Mouse (Mus musculus) heart, postnatal 14 days (tissue): Measurements from ENCODE around the gene Fnbp1l. TPM values are rescaled to one million over a fixed set of nuclear protein-coding genes. Genes with fewer than 3 reads are reported as not detected.
A peak's percentile ranks its signal among the peaks of the same experiment; 100 is the strongest.

Source experiments
- DNase-seq, 2 experiments: peaks; one replicate each; pipeline ENCODE4 v3.0.0; 2021 to 2022
- intact Hi-C: fragments of 180-260 bp; cut with DNase I; formaldehyde crosslinking; loops from one replicate; pipeline ENCODE4 v1.15.1; 2025
- long read RNA-seq, 2 experiments: library from polyadenylated mRNA; stranded (forward); transcript quantifications; one replicate each; pipeline ENCODE4 v2.0.0; 2021
- total RNA-seq, 2 experiments: library from RNA; stranded (reverse); gene quantifications; 2 replicates each; pipeline ENCODE4 v1.2.3; 2021

Fnbp1l gene
- total RNA-seq, result 10 to 100 TPM; 28.6 to 32.8 TPM
- long read RNA-seq, experiment 1, partial matches to known transcripts, result 3 of 5 reads
- long read RNA-seq, experiment 1, other reads (novel, unspliced or antisense), result 2 of 5 reads
- long read RNA-seq, experiment 2, partial matches to known transcripts, result 0 of 1 reads
- long read RNA-seq, experiment 2, other reads (novel, unspliced or antisense), result 1 of 1 reads

DNA sequence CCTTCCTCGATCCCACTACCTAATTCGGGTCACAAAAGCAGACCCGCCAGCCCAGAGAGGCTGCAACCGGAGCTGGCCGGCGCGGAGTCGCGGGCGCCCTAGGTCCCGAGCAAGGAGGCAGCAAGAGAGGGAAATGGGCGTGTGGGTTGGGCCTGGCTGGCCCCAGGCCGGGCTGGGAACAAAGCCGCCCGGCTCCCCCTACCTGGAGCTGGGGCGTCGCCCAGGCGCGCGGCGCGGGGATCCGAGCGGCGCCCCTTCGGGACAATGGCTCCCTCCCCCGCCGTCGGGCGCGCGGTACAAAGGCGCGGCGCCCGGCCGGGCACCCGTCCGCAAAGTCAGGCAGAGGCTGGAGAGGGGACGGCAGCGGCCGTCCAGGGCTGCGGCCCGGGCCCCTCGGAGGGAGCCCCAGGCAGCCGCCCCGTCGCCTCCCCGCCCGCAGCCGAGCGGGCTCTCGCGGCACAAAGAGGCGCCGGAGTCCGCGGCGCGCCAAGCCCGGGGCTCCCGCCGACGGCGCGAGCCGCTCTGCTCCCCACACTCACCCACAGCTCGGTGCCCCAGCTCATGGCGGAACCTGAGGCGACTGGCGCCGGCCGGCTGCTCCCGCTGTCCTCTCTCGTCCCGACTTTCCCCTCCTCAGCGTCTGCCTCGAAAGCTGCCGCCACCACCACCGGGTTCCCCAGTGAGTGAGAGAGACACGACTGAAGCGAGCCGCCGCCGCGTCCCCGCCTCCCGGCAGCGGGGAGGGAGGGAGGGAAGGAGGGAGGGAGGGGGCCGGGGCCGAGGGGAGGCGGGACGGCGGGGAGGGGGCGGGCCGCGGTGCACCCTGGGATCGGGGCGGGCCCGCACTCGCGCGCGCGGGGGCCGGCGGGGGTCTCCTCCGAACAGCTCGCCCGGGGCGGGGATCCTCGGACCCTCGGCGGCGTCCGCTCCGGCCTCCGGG lies at the start of gene Fnbp1l:
TSS of gene Fnbp1l (minus strand) at position 725 of the 940 bp plus-strand sequence.
- intact Hi-C loops, result loop anchor here (2.0 to 5.0 kb wide), 2 partner anchors 60 to 112 kb away; no protein-coding TSS in a partner anchor
- peak; percentile 82 to 84 for DNase-seq

DNA sequence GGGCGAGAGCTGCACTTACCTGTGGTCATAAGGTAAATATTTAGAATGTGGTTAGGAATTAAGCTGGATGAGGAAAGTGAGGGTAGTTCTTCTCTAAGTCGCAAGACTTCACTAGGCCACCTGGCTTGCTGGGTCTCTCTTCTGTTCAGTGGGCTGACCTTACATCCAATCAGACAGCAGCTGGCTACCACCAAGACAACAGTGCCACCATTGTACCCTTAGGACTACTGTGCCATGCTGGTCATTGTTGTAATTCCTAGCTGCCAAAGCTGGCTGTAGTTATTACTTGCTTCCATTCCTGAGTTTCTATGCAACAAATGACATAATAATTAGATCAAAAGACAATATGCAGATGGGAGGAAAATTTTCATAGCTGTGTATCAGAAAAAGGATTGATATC lies 41.3 kb upstream of the Fnbp1l start:
- intact Hi-C loops, result no loop called here
- no peak for DNase-seq

- intact Hi-C loops, result no loop called here
- DNase-seq, result no peak
Measured at GRCm38 (mm10) chr3:122659261-122659917, 39.9 kb upstream of the Fnbp1l start.

DNA sequence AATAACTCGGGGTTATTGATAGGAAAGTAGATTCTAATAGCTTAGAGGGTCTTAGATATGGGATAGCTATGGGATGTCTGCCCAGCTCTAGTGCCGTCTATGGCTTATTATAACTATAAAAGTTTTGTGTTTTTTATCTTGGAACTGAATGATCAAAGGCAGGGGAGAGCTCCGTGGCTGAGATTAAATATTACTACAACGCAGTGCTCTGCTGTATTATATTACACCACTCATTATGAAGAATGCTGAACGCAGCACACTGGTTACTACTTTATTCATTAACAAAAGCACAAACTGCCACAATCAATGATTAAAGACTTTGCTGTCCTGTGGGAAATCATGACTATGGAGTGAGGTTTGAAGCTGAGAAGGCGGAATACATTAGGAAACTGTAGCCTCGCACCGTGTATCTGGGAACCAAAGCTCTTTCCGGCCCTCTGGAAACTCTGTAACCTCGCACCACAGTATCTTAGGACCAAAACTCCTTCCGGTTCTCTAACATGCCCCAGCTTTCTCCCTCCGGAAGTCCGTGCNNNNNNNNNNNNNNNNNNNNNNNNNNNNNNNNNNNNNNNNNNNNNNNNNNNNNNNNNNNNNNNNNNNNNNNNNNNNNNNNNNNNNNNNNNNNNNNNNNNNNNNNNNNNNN lies 27.8 kb upstream of the Fnbp1l start:
- no peak for DNase-seq
- intact Hi-C loops, result no loop called here

- no peak for DNase-seq
- intact Hi-C loops, result no loop called here
Measured at GRCm38 (mm10) chr3:122640286-122640685, 20.8 kb upstream of the Fnbp1l start.

GRCm38 (mm10) chr3:122639197-122639475 lies 19.6 kb upstream of the Fnbp1l start:
- no peak for DNase-seq
- intact Hi-C loops, result loop anchor here (1.0 to 10.0 kb wide), 5 partner anchors 67 to 754 kb away; no protein-coding TSS in a partner anchor

GRCm38 (mm10) chr3:122638329-122639196 lies 19.0 kb upstream of the Fnbp1l start:
- intact Hi-C loops, result loop anchor here (1.0 to 10.0 kb wide), 7 partner anchors 66 to 753 kb away; no protein-coding TSS in a partner anchor
- DNase-seq, result peak; percentile 94 to 95

- no peak for DNase-seq
Measured at GRCm38 (mm10) chr3:122637280-122637679, 17.8 kb upstream of the Fnbp1l start.

DNA sequence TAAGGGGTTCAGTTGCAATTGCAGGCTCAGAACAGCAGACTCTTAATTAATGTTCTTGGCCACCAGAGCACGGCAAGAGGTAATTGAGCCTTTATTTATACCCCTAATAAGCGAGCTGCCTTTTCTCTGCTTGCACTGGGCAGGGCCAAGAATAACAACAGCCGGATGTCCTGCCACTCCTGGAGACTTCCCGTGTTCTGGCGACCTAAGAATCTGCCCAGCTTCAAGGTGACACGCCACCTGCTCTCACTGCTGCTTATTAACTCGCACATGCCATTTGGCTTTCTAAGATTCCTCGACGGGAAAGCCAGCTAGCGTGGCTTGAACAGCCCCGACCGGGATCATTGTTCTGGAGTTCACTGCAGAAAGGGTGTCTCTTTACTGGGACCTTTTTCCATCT lies 15.7 kb upstream of the Fnbp1l start:
- intact Hi-C loops, result loop anchor here (5.0 to 10.0 kb wide), 3 partner anchors 63 to 490 kb away; no protein-coding TSS in a partner anchor
- peak; percentile 39 to 41 for DNase-seq

More at GRCm38 (mm10) chr3:122637280-122637679, 17.8 kb upstream of the Fnbp1l start:
- intact Hi-C loops, result loop anchor here (5.0 to 10.0 kb wide), 3 partner anchors 65 to 492 kb away; no protein-coding TSS in a partner anchor

DNA sequence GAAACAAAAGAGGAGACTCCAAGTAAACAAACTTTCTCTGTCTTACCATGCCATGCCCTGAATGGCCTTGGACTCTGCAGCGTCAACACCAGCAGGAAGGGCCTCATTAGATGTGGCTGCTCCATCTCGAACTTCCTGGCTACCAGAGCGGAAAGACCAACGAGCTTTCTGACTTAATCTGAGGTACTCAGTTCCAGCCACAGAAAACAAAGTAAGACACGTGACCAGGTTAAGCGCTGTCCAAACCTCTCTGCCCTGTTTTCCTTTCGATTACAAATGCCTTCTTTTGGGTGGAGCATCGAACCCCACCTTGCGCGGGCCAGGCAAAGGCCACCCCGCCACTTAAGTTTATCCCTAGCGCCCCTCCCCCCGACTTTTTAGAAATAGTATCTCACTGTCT lies 10.1 kb upstream of the Fnbp1l start:
- DNase-seq, result peak; percentile 24
- intact Hi-C loops, result no loop called here

GRCm38 (mm10) chr3:122628956-122629355 lies 9.4 kb upstream of the Fnbp1l start:
- DNase-seq, result no peak
- intact Hi-C loops, result no loop called here

DNA sequence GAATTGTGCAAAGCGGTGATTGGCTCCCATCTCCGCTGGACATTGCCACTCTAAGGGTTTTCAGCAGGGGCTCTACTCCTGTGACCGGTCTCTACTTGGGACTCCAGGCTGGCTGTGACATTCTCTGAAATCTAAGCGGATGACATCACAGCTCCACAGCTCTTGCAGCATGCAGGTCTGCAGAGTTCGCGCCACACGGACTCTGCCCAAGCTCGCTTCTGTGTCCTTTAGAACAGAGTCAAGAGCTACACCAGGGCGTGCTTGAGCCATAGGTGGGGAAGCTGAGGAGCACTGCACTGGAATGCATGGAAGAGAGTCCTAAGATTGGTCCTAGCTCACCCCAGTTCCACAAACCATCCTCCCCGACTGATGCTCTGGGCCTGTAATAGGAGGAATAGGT lies 9.0 kb upstream of the Fnbp1l start:
- intact Hi-C loops, result no loop called here

GRCm38 (mm10) chr3:122627846-122628245 lies 8.3 kb upstream of the Fnbp1l start:
- no peak for DNase-seq
- intact Hi-C loops, result no loop called here

More for the DNA sequence above, 9.0 kb upstream of the Fnbp1l start:
- no peak for DNase-seq

GRCm38 (mm10) chr3:122624591-122624990 lies 5.1 kb upstream of the Fnbp1l start:
- intact Hi-C loops, result no loop called here
- DNase-seq, result peak in 1 of 2 experiments; percentile 42

DNA sequence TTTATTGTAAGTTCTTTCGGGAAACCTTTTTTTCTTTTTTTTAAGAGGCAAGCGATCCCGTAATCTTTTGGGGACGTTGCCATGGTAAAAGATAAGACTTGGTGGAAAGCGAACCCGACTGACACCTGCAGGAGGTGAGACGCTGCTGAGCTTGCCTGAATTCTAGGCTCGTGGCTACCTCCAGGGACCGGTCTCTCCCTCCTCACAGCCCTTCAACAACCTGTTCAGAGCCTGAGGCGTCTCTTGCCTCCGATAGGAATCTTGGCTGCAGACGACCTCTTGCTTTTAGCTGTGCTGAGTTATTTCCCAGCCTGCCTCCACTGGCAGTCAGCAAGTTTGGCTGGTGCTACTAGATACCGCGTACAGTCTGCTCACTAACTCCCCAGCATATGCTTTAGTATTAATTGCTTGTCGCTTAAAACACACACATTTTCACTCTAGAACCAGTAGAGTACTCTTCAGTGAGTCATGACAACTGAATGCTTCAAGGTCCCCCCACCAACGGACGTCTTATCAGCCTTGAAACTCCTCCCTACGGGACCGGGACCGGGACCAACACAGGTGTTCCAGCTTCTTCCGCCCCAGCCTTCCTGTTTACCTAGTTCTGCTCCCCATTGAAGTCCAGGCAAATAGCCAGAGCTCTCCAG lies 893 bp upstream of the Fnbp1l start:
- intact Hi-C loops, result no loop called here
- DNase-seq, result peak; percentile 38 to 40

- intact Hi-C loops, result loop anchor here (2.0 to 5.0 kb wide), 2 partner anchors 61 to 113 kb away; no protein-coding TSS in a partner anchor
- DNase-seq, result no peak
Measured at GRCm38 (mm10) chr3:122619931-122620284, 393 bp upstream of the Fnbp1l start.

DNA sequence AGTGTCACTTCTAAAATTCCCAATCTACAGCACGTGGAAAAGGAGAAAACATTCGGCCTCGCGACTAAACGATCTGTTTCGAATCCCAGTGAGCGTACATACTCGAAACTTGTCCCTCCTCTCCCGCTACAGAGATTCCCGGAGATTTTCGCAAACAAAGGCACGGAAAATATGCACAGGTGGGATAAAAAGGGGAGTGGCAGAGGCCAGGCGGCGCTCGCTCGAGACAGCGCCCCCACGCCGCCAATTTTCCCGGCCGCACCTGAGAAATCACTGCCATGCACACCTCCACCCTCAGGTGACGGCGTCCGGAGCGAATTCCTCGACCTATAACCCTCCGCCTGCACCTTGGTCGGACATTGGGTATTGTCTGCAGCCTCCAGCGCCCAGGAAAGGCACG lies 1.1 kb downstream of the Fnbp1l start:
- DNase-seq, result peak; percentile 24 to 29
- intact Hi-C loops, result loop anchor here (2.0 to 5.0 kb wide), 2 partner anchors 60 to 111 kb away; no protein-coding TSS in a partner anchor

GRCm38 (mm10) chr3:122617613-122618340 lies 1.7 kb downstream of the Fnbp1l start:
- intact Hi-C loops, result loop anchor here (2.0 to 5.0 kb wide), 2 partner anchors 59 to 110 kb away; no protein-coding TSS in a partner anchor
- no peak for DNase-seq
